Mouse (Mus musculus) embryonic facial prominence, embryonic 10.5 days (tissue): ENCODE data around the gene Gpm6b. TPM values are rescaled to one million over a fixed set of nuclear protein-coding genes. Genes with fewer than 3 reads are reported as not detected.

Source experiments
- DNase-seq: peaks from one replicate; pipeline ENCODE4 v3.0.0-alpha.2; 2017; ENCODE audit warnings: low spot score
- H3K27ac ChIP-seq: fragments of 300-500 bp; sonication (generic); replicated peaks from 2 replicates; pipeline ENCODE4 v1.5.1; 2016; ENCODE audit warnings: mild to moderate bottlenecking
- H3K27me3 ChIP-seq: fragments of 300-500 bp; sonication (generic); replicated peaks from 2 replicates; pipeline ENCODE4 v1.6.1; 2016; ENCODE audit warnings: low read depth, mild to moderate bottlenecking; ENCODE audit not compliant: poor library complexity, severe bottlenecking
- H3K36me3 ChIP-seq: fragments of 300-500 bp; sonication (generic); replicated peaks from 2 replicates; pipeline ENCODE4 v1.6.1; 2016; ENCODE audit warnings: mild to moderate bottlenecking, moderate library complexity
- H3K4me1 ChIP-seq: fragments of 300-500 bp; sonication (generic); 2 replicates; pipeline ENCODE4 v1.6.1; 2016
- H3K4me3 ChIP-seq: fragments of 300-500 bp; sonication (generic); 2 replicates; pipeline ENCODE4 v1.5.1; 2016; ENCODE audit warnings: mild to moderate bottlenecking, moderate library complexity
- H3K9me3 ChIP-seq: fragments of 300-500 bp; sonication (generic); 2 replicates; pipeline ENCODE4 v1.6.1; 2016; ENCODE audit warnings: mild to moderate bottlenecking
- WGBS: fragments of 180-500 bp; shearing (Covaris S2); methylation state at CpG from one replicate; pipeline ENCODE4 v1.1.7; 2016; 5-methylcytosine and 5-hydroxymethylcytosine counted together
- polyA plus RNA-seq: library from polyadenylated mRNA; unstranded; fragments of >200 nt; fragmentation: Nextera tagmentation; extraction: Ambion mirVana; gene quantifications from 2 replicates; pipeline ENCODE4 v1.2.1, GENCODE M21; 2016

The Gpm6b gene
- polyA plus RNA-seq, 1 experiment from 2014 or later: 27.1 TPM

- no peak overlapping the region for H3K27ac ChIP-seq
- peaks cover 95% of the 10 kb centered on the region for H3K27me3 ChIP-seq
- H3K9me3 ChIP-seq: no peaks in the 10 kb centered on the region
- no peak for DNase-seq
- 63% methylated on average over 7 of the region's 7 CpGs for WGBS
- H3K36me3 ChIP-seq: no peaks in the 10 kb centered on the region
- no peak overlapping the region for H3K4me3 ChIP-seq
- 0 out of 2 replicates have a peak, but pooled peaks cover 11% of the 10 kb centered on the region for H3K4me1 ChIP-seq
Measured at GRCm38 (mm10) chrX:166240751-166241150, 2.0 kb downstream of the Gpm6b start.

GRCm38 (mm10) chrX:166243261-166243885 lies 4.7 kb downstream of the Gpm6b start:
- no peaks in the 10 kb centered on the region for H3K36me3 ChIP-seq
- WGBS: 51% methylated on average over 4 of the region's 4 CpGs
- H3K27ac ChIP-seq: no peak overlapping the region
- H3K9me3 ChIP-seq: no peaks in the 10 kb centered on the region
- no peak for DNase-seq
- 0 out of 2 replicates have a peak, but pooled peaks cover 9% of the 10 kb centered on the region for H3K4me1 ChIP-seq
- no peak overlapping the region for H3K4me3 ChIP-seq
- peaks cover 94% of the 10 kb centered on the region for H3K27me3 ChIP-seq

- H3K9me3 ChIP-seq: no peaks in the 10 kb centered on the region
- 31% methylated on average over 1 of the region's 1 CpGs for WGBS
- no peak overlapping the region for H3K4me3 ChIP-seq
- H3K27me3 ChIP-seq: peaks cover 70% of the 10 kb centered on the region
- no peak for DNase-seq
- no peaks in the 10 kb centered on the region for H3K36me3 ChIP-seq
- H3K4me1 ChIP-seq: no peaks in the 10 kb centered on the region
- H3K27ac ChIP-seq: no peak overlapping the region
Measured at GRCm38 (mm10) chrX:166271489-166271888, 32.8 kb downstream of the Gpm6b start.

- Histone ChIP-seq H3K36me3 (no peaks in the 10 kb centered on the region), H3K9me3 (no peaks in the 10 kb centered on the region), H3K27ac (no peak overlapping the region), H3K4me3 (no peak overlapping the region), H3K27me3 (peaks cover 76% of the 10 kb centered on the region), H3K4me1 (no peaks in the 10 kb centered on the region)
- WGBS: 92% methylated on average over 6 of the region's 6 CpGs
- no peak for DNase-seq
Measured at GRCm38 (mm10) chrX:166272646-166273045, 33.9 kb downstream of the Gpm6b start.

- DNase-seq: no peak
- Histone ChIP-seq H3K4me3 (no peak overlapping the region), H3K4me1 (no peaks in the 10 kb centered on the region), H3K27ac (no peak overlapping the region), H3K9me3 (no peaks in the 10 kb centered on the region), H3K27me3 (peaks cover 84% of the 10 kb centered on the region), H3K36me3 (no peaks in the 10 kb centered on the region)
- WGBS: 82% methylated on average over 1 of the region's 1 CpGs
Measured at GRCm38 (mm10) chrX:166279861-166280260, 41.1 kb downstream of the Gpm6b start.

- no peaks in the 10 kb centered on the region for H3K9me3 ChIP-seq
- DNase-seq: no peak
- H3K36me3 ChIP-seq: no peaks in the 10 kb centered on the region
- H3K27me3 ChIP-seq: peaks cover 94% of the 10 kb centered on the region
- H3K4me1 ChIP-seq: peaks cover 9% of the 10 kb centered on the region; the same call in 1 of the 2 replicates
- H3K27ac ChIP-seq: no peak overlapping the region
- H3K4me3 ChIP-seq: no peak overlapping the region
- 63% methylated on average over 9 of the region's 9 CpGs for WGBS
Measured at GRCm38 (mm10) chrX:166286760-166287483, 48.2 kb downstream of the Gpm6b start.

GRCm38 (mm10) chrX:166291266-166291665 lies 52.6 kb downstream of the Gpm6b start:
- WGBS: 70% methylated on average over 3 of the region's 3 CpGs
- peaks cover 94% of the 10 kb centered on the region for H3K27me3 ChIP-seq

GRCm38 (mm10) chrX:166293465-166293864 lies 54.8 kb downstream of the Gpm6b start:
- Histone ChIP-seq H3K9me3 (no peaks in the 10 kb centered on the region), H3K4me1 (no peaks in the 10 kb centered on the region), H3K27me3 (peaks cover 86% of the 10 kb centered on the region), H3K27ac (no peak overlapping the region), H3K4me3 (no peak overlapping the region), H3K36me3 (no peaks in the 10 kb centered on the region)
- DNase-seq: no peak
- WGBS: 90% methylated on average over 3 of the region's 3 CpGs

More at GRCm38 (mm10) chrX:166291266-166291665, 52.6 kb downstream of the Gpm6b start:
- no peaks in the 10 kb centered on the region for H3K9me3 ChIP-seq
- no peak overlapping the region for H3K4me3 ChIP-seq
- H3K36me3 ChIP-seq: no peaks in the 10 kb centered on the region
- H3K27ac ChIP-seq: no peak overlapping the region
- H3K4me1 ChIP-seq: peaks cover 9% of the 10 kb centered on the region; the same call in 1 of the 2 replicates
- no peak for DNase-seq

GRCm38 (mm10) chrX:166302791-166303190 lies 64.1 kb downstream of the Gpm6b start:
- no peak for DNase-seq
- no peak overlapping the region for H3K4me3 ChIP-seq
- no peaks in the 10 kb centered on the region for H3K9me3 ChIP-seq
- H3K36me3 ChIP-seq: no peaks in the 10 kb centered on the region
- no peak overlapping the region for H3K27ac ChIP-seq
- 81% methylated on average over 2 of the region's 2 CpGs for WGBS
- H3K27me3 ChIP-seq: peaks cover 89% of the 10 kb centered on the region
- H3K4me1 ChIP-seq: no peaks in the 10 kb centered on the region

- Histone ChIP-seq H3K27me3 (peaks cover 94% of the 10 kb centered on the region), H3K27ac (no peak overlapping the region), H3K4me1 (no peaks in the 10 kb centered on the region), H3K36me3 (no peaks in the 10 kb centered on the region), H3K4me3 (no peak overlapping the region), H3K9me3 (no peaks in the 10 kb centered on the region)
- 87% methylated on average over 2 of the region's 2 CpGs for WGBS
- no peak for DNase-seq
Measured at GRCm38 (mm10) chrX:166304355-166304754, 65.6 kb downstream of the Gpm6b start.

GRCm38 (mm10) chrX:166307437-166308222 lies 68.9 kb downstream of the Gpm6b start:
- DNase-seq: no peak
- Histone ChIP-seq H3K27me3 (peaks cover 87% of the 10 kb centered on the region), H3K9me3 (no peaks in the 10 kb centered on the region), H3K36me3 (no peaks in the 10 kb centered on the region), H3K4me1 (no peaks in the 10 kb centered on the region), H3K4me3 (no peak overlapping the region), H3K27ac (no peak overlapping the region)
- WGBS: 87% methylated on average over 7 of the region's 7 CpGs

- Histone ChIP-seq H3K27me3 (peaks cover 88% of the 10 kb centered on the region), H3K36me3 (no peaks in the 10 kb centered on the region), H3K4me3 (no peak overlapping the region), H3K9me3 (no peaks in the 10 kb centered on the region), H3K27ac (no peak overlapping the region), H3K4me1 (no peaks in the 10 kb centered on the region)
- DNase-seq: no peak
- WGBS: 37% methylated on average over 1 of the region's 1 CpGs
Measured at GRCm38 (mm10) chrX:166308798-166309197, 70.1 kb downstream of the Gpm6b start.
